Mouse (Mus musculus): ENCODE measurements around the gene Arhgdia.

GRCm38 (mm10) chr11:120622805-120623204 is 41.4 kb upstream of the Arhgdia start:
- TF ChIP-seq EP300 (IDR thresholded peaks at IDR 0.05; ENCODE audit: low read depth), result no peak
- TF ChIP-seq CTCF (IDR thresholded peaks at IDR 0.05; ENCODE audit: low read depth), result no peak

Measured in liver, embryonic 14.5 days (tissue).